ENCODE assay signal across 22 mouse cellular contexts in the genomic region with DNA sequence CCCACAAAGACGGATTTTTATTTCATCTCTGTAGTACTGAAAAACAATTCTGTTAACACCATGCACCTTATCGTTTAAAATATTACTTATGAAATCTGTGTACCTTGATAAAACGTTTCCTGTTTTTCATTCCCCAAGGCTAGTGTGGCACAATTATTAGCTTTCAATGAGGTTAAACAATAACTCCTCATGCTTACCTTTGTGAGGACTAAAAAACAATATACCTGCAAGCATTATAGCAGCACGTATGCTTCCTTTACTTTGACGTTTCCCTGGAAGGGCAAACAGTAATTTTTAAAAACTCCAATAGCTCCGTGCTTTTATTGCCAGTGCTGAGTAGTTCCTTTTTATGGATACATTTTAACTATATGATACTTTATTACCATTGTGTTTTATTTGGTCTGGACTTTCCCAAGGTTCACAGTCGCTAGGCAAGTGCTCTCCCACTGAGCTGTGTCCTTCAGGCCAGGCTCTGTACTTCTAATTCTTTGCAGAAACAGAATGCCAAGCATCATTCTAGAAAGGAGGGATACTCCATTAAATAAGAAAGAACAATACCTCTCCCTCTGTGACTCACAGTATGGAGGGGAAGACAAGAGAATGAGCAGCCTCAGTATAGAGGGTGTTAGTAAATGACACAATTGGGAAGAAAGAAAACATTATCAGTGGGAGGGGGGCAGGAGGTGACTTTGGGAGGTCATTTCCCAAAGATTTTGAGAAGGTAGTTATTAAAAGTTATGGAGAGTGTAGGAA.
"Had no signal": no experiment of that assay in that cellular context is flagged by ENCODE, and none has a peak within 500 bp of the region (broad histone marks: within the 10 kb centered on the region; RNA-seq: fewer than 3 reads in every experiment).

No protein-coding gene starts in this region.

- H3K36me3 ChIP-seq: limb, embryonic 10.5 days; limb, embryonic 13.5 days; liver, embryonic 12.5 days; liver, embryonic 15.5 days; neural tube, embryonic 12.5 days; neural tube, embryonic 15.5 days had no signal

- H3K27me3 ChIP-seq: limb, embryonic 13.5 days; liver, embryonic 12.5 days; liver, embryonic 15.5 days; neural tube, embryonic 12.5 days; neural tube, embryonic 15.5 days had no signal

- DNase-seq: kidney, adult 18-20 months; kidney, postnatal 10 days; kidney, postnatal 36 days; liver; lung, adult 2 months; lung, postnatal 14 days; lung, postnatal 4 days; midbrain, embryonic 14.5 days; right cerebral cortex, adult 18-20 months; right cerebral cortex, postnatal 14 days; right cerebral cortex, postnatal 4 days; spleen, adult 18-20 months; thymus, adult 2 months; thymus, postnatal 14 days had no signal

- H3K4me3 ChIP-seq: limb, embryonic 10.5 days; limb, embryonic 13.5 days; liver, embryonic 12.5 days; liver, embryonic 15.5 days; neural tube, embryonic 12.5 days; neural tube, embryonic 15.5 days had no signal

- H3K4me1 ChIP-seq: limb, embryonic 10.5 days; liver, embryonic 12.5 days; liver, embryonic 15.5 days; neural tube, embryonic 12.5 days; neural tube, embryonic 15.5 days had no signal

- H3K27ac ChIP-seq: limb, embryonic 10.5 days; limb, embryonic 13.5 days; liver, embryonic 12.5 days; liver, embryonic 15.5 days; neural tube, embryonic 12.5 days; neural tube, embryonic 15.5 days had no signal

- H3K4me2 ChIP-seq: limb, embryonic 13.5 days; liver, embryonic 12.5 days; liver, embryonic 15.5 days; midbrain, embryonic 11.5 days; neural tube, embryonic 12.5 days; neural tube, embryonic 15.5 days had no signal

- H3K9ac ChIP-seq: limb, embryonic 13.5 days; liver, embryonic 12.5 days; liver, embryonic 15.5 days; neural tube, embryonic 12.5 days; neural tube, embryonic 15.5 days had no signal

- ATAC-seq: inflammation-experienced regulatory T-cells, adult 6 months; liver, embryonic 12.5 days had no signal

- H3K9me3 ChIP-seq: limb, embryonic 10.5 days; limb, embryonic 13.5 days; liver, embryonic 12.5 days; liver, embryonic 15.5 days; neural tube, embryonic 12.5 days; neural tube, embryonic 15.5 days had no signal
